Comparison of ENCODE assay signal across 9 mouse cellular contexts in the genomic region with DNA sequence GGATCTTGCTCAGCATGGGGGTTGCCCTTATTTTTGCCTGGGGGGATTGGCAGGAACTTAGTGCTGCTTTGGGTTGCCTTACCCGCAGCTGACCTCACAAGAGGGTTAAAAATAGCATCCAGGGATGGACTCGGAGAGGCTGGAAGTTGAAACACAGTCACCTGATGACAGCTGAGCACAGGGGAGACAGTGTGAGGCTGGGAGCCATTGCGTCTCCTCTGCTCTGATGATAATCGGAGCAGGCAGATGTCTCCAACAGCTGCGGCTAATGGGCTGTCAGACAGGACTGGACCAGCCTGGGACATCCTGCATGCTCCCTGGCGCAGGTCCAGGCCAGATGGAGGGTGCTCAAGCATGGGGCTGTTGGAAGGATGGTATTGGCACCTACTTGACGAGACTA.
DNase-seq lines count a peak whose midpoint lies in the region; ATAC-seq and TF ChIP-seq lines count a peak whose summit lies in the region.
"Had no signal": no experiment of that assay in that cellular context is flagged by ENCODE, and none has a peak within 500 bp of the region (broad histone marks: within the 10 kb centered on the region; RNA-seq: fewer than 3 reads in every experiment).

No protein-coding gene starts in this region.

- H3K4me1 ChIP-seq in limb, embryonic 13.5 days, result peaks cover 18% of the 10 kb centered on the region
- peaks cover 17% of the 10 kb centered on the region for H3K4me1 ChIP-seq in limb, embryonic 10.5 days
- H3K4me1 ChIP-seq in heart, adult 2 months (ENCODE audit: control insufficient read depth, insufficient read depth, low read length), result peaks cover 2% of the 10 kb centered on the region; the same call in 1 of the 2 replicates
- H3K4me1 ChIP-seq in hindbrain, embryonic 14.5 days (replicated peaks; ENCODE audit: control insufficient read depth, insufficient read depth, low read length), result 0 out of 2 replicates have a peak, but pooled peaks cover 5% of the 10 kb centered on the region

- H3K27ac ChIP-seq in limb, embryonic 13.5 days, result no peak overlapping the region
- H3K27ac ChIP-seq in limb, embryonic 10.5 days, result no peak overlapping the region
- H3K27ac ChIP-seq in heart, adult 2 months, result no peak overlapping the region
- H3K27ac ChIP-seq in hindbrain, embryonic 14.5 days, result no peak overlapping the region

- WGBS in limb, embryonic 13.5 days, result 57% methylated on average over 7 of the region's 7 CpGs
- WGBS in limb, embryonic 10.5 days, result 64% methylated on average over 7 of the region's 7 CpGs
- 31% methylated on average over 7 of the region's 7 CpGs for WGBS in heart, adult 2 months
- 54% methylated on average over 7 of the region's 7 CpGs for WGBS in hindbrain, embryonic 14.5 days

- H3K79me2 ChIP-seq in heart, adult 2 months (replicated peaks; ENCODE audit: control insufficient read depth, insufficient read depth, low read length), result no peaks in the 10 kb centered on the region

- H3K9me3 ChIP-seq in limb, embryonic 13.5 days, result no peaks in the 10 kb centered on the region
- H3K9me3 ChIP-seq in limb, embryonic 10.5 days (replicated peaks), result no peaks in the 10 kb centered on the region
- no peaks in the 10 kb centered on the region for H3K9me3 ChIP-seq in hindbrain, embryonic 14.5 days (ENCODE audit: control insufficient read depth, low read length)

- no peak overlapping the region for H3K4me2 ChIP-seq in limb, embryonic 13.5 days (replicated peaks)
- H3K4me2 ChIP-seq in hindbrain, embryonic 14.5 days (replicated peaks), result no peak overlapping the region

- no peak for DNase-seq in limb, embryonic 10.5 days (ENCODE audit: low spot score)
- DNase-seq in heart, adult 2 months, result peak; percentile 23 to 32
- DNase-seq in hindbrain, embryonic 14.5 days (ENCODE audit: low spot score), result peak; percentile 60
- peak; percentile 44 to 84 for DNase-seq in lung, postnatal 4 days
- no peak for DNase-seq in c-Kit-positive CD71-positive TER-119-positive erythroid progenitor cells, embryonic 14.5 days (ENCODE audit: low spot score)
- DNase-seq in adrenal gland, adult 8-10 months, result no peak
- DNase-seq in thymus, postnatal 4 days, result no peak

- no peak for TF ChIP-seq CTCF in heart, adult 2 months (IDR thresholded peaks at IDR 0.05)

- peaks cover 9% of the 10 kb centered on the region; the same call in 1 of the 2 replicates for H3K27me3 ChIP-seq in limb, embryonic 13.5 days
- H3K27me3 ChIP-seq in limb, embryonic 10.5 days (ENCODE audit: low read depth, poor library complexity, severe bottlenecking), result no peaks in the 10 kb centered on the region
- H3K27me3 ChIP-seq in heart, adult 2 months (ENCODE audit: control insufficient read depth, insufficient read depth, low read length), result no peaks in the 10 kb centered on the region
- H3K27me3 ChIP-seq in hindbrain, embryonic 14.5 days (ENCODE audit: control insufficient read depth, insufficient read depth, low read length), result 0 out of 2 replicates have a peak, but pooled peaks cover 5% of the 10 kb centered on the region

- H3K36me3 ChIP-seq in limb, embryonic 13.5 days, result no peaks in the 10 kb centered on the region
- H3K36me3 ChIP-seq in limb, embryonic 10.5 days, result no peaks in the 10 kb centered on the region
- no peaks in the 10 kb centered on the region for H3K36me3 ChIP-seq in heart, adult 2 months (ENCODE audit: control insufficient read depth, insufficient read depth, low read length)
- no peaks in the 10 kb centered on the region for H3K36me3 ChIP-seq in hindbrain, embryonic 14.5 days (replicated peaks; ENCODE audit: control insufficient read depth, insufficient read depth)

- TF ChIP-seq POLR2A in heart, adult 2 months (IDR thresholded peaks at IDR 0.05; ENCODE audit: insufficient read depth, low read depth, low read length), result no peak

- H3K9ac ChIP-seq in limb, embryonic 13.5 days, result no peak overlapping the region
- H3K9ac ChIP-seq in heart, adult 2 months (ENCODE audit: low read depth, low read length), result no peak overlapping the region
- no peak overlapping the region for H3K9ac ChIP-seq in hindbrain, embryonic 14.5 days

- intact Hi-C loops in heart, adult 2 months (cut with DNase I), result no loop called here

- no peak overlapping the region for H3K4me3 ChIP-seq in limb, embryonic 13.5 days
- no peak overlapping the region for H3K4me3 ChIP-seq in limb, embryonic 10.5 days
- H3K4me3 ChIP-seq in heart, adult 2 months, result no peak overlapping the region
- H3K4me3 ChIP-seq in hindbrain, embryonic 14.5 days (replicated peaks; ENCODE audit: low read length), result no peak overlapping the region
- H3K4me3 ChIP-seq: erythroblast, embryonic 14.5 days had no signal

- TF ChIP-seq EP300 in heart, adult 2 months (IDR thresholded peaks at IDR 0.05; ENCODE audit: insufficient read depth, low read depth, low read length), result 0 out of 2 replicates have a peak, but pooled peaks have one; percentile 19

- peak; percentile 36; the same call in 1 of the 2 replicates for ATAC-seq in limb, embryonic 13.5 days (ENCODE audit: low FRiP score, low read depth)
- ATAC-seq in hindbrain, embryonic 14.5 days (ENCODE audit: low FRiP score), result peak; percentile 66; the same call in 1 of the 2 replicates

Comparison
In these comparisons a context has a peak if more than half of its experiments do, and no peak if none do; other contexts are left out.
1. DNase-seq: peak in heart, adult 2 months (2 of 2), hindbrain, embryonic 14.5 days (single experiment) and lung, postnatal 4 days (2 of 2); none in limb, embryonic 10.5 days (single experiment), c-Kit-positive CD71-positive TER-119-positive erythroid progenitor cells, embryonic 14.5 days (single experiment), adrenal gland, adult 8-10 months (single experiment) and thymus, postnatal 4 days (single experiment).